Mouse (Mus musculus) hindbrain, embryonic 16.5 days (tissue): ENCODE data around the gene Srd5a3. TPM values are rescaled to one million over a fixed set of nuclear protein-coding genes. Genes with fewer than 3 reads are reported as not detected.

Experiments
- ATAC-seq: fragments of 200-750 bp; cut with Nextera tagmentation; 2 replicates; pipeline ENCODE4 v1.8.0; 2017; ENCODE audit warnings: moderate TSS enrichment, moderate library complexity
- H3K27ac ChIP-seq: fragments of 300-500 bp; sonication (generic); 2 replicates; pipeline ENCODE4 v1.5.1; 2014; ENCODE audit warnings: low read depth, mild to moderate bottlenecking, control low read depth, low read length, moderate library complexity
- H3K27me3 ChIP-seq: fragments of 300-500 bp; sonication (generic); replicated peaks from 2 replicates; pipeline ENCODE4 v1.6.1; 2014; ENCODE audit warnings: low read length; ENCODE audit not compliant: control insufficient read depth, insufficient read depth
- H3K36me3 ChIP-seq: fragments of 300-500 bp; sonication (generic); 2 replicates; pipeline ENCODE4 v1.6.1; 2014; ENCODE audit warnings: mild to moderate bottlenecking, low read length, moderate library complexity, mixed read lengths; ENCODE audit not compliant: control insufficient read depth, insufficient read depth
- H3K4me1 ChIP-seq: fragments of 300-500 bp; sonication (generic); 2 replicates; pipeline ENCODE4 v1.6.1; 2014; ENCODE audit warnings: low read depth, low read length; ENCODE audit not compliant: control insufficient read depth, insufficient read depth
- H3K4me2 ChIP-seq: fragments of 300-500 bp; sonication (generic); 2 replicates; pipeline ENCODE4 v1.6.1; 2014; ENCODE audit warnings: mild to moderate bottlenecking, low read length, control low read depth, moderate library complexity
- H3K4me3 ChIP-seq: fragments of 300-500 bp; sonication (generic); 2 replicates; pipeline ENCODE4 v1.5.1; 2014; ENCODE audit warnings: mild to moderate bottlenecking, low read length, control low read depth, moderate library complexity
- H3K9ac ChIP-seq: fragments of 300-500 bp; sonication (generic); 2 replicates; pipeline ENCODE4 v1.6.1; 2014; ENCODE audit warnings: low read depth, mild to moderate bottlenecking, control low read depth, low read length, moderate library complexity
- H3K9me3 ChIP-seq: fragments of 300-500 bp; sonication (generic); 2 replicates; pipeline ENCODE4 v1.6.1; 2014; ENCODE audit warnings: mild to moderate bottlenecking, low read length, moderate library complexity; ENCODE audit not compliant: control insufficient read depth
- WGBS: fragments of 180-500 bp; shearing (Covaris S2); extraction: QIAGEN DNeasy Blood & Tissue Kit; methylation state at CpG from one replicate; pipeline ENCODE4 v1.1.7; 2014; 5-methylcytosine and 5-hydroxymethylcytosine counted together
- polyA plus RNA-seq: library from polyadenylated mRNA; unstranded; fragments of >200 nt; fragmentation: Nextera tagmentation; extraction: Ambion mirVana; gene quantifications from 2 replicates; pipeline ENCODE4 v1.2.1, GENCODE M21; 2015

Srd5a3 gene
- polyA plus RNA-seq, 1 experiment from 2014 or later: 22.9 TPM

GRCm38 (mm10) chr5:76127584-76128316, 12.3 kb upstream of the Srd5a3 start:
- H3K27me3 ChIP-seq: no peaks in the 10 kb centered on the region
- 89% methylated on average over 5 of the region's 5 CpGs for WGBS
- H3K4me3 ChIP-seq: no peak overlapping the region
- no peaks in the 10 kb centered on the region for H3K4me1 ChIP-seq
- no peak overlapping the region for H3K4me2 ChIP-seq
- H3K9ac ChIP-seq: no peak overlapping the region
- H3K9me3 ChIP-seq: 0 out of 2 replicates have a peak, but pooled peaks cover 3% of the 10 kb centered on the region
- no peak for ATAC-seq
- H3K36me3 ChIP-seq: no peaks in the 10 kb centered on the region
- no peak overlapping the region for H3K27ac ChIP-seq

- H3K4me3 ChIP-seq: no peak overlapping the region
- H3K4me2 ChIP-seq: no peak overlapping the region
- no peaks in the 10 kb centered on the region for H3K4me1 ChIP-seq
- WGBS: 58% methylated on average over 2 of the region's 2 CpGs
- H3K36me3 ChIP-seq: no peaks in the 10 kb centered on the region
- no peaks in the 10 kb centered on the region for H3K27me3 ChIP-seq
- H3K9me3 ChIP-seq: no peaks in the 10 kb centered on the region
- no peak overlapping the region for H3K9ac ChIP-seq
- ATAC-seq: no peak
- H3K27ac ChIP-seq: no peak overlapping the region
Observed at GRCm38 (mm10) chr5:76130292-76130691, 9.8 kb upstream of the Srd5a3 start.

GRCm38 (mm10) chr5:76131990-76132389, 8.1 kb upstream of the Srd5a3 start:
- no peak overlapping the region for H3K27ac ChIP-seq
- no peak overlapping the region for H3K4me3 ChIP-seq
- no peaks in the 10 kb centered on the region for H3K27me3 ChIP-seq
- WGBS: 92% methylated on average over 4 of the region's 4 CpGs
- no peaks in the 10 kb centered on the region for H3K36me3 ChIP-seq
- no peak overlapping the region for H3K4me2 ChIP-seq
- no peak for ATAC-seq
- H3K9ac ChIP-seq: no peak overlapping the region
- H3K4me1 ChIP-seq: no peaks in the 10 kb centered on the region
- no peaks in the 10 kb centered on the region for H3K9me3 ChIP-seq

- Histone ChIP-seq H3K4me3 (no peak overlapping the region), H3K27me3 (no peaks in the 10 kb centered on the region), H3K36me3 (no peaks in the 10 kb centered on the region), H3K9me3 (no peaks in the 10 kb centered on the region), H3K9ac (no peak overlapping the region), H3K27ac (no peak overlapping the region), H3K4me2 (no peak overlapping the region), H3K4me1 (peaks cover 2% of the 10 kb centered on the region; the same call in 1 of the 2 replicates)
- no peak for ATAC-seq
- 70% methylated on average over 1 of the region's 1 CpGs for WGBS
Observed at GRCm38 (mm10) chr5:76135644-76136043, 4.4 kb upstream of the Srd5a3 start.

- Histone ChIP-seq H3K4me2 (no peak overlapping the region), H3K36me3 (no peaks in the 10 kb centered on the region)
- 88% methylated on average over 3 of the region's 3 CpGs for WGBS
Observed at GRCm38 (mm10) chr5:76136271-76136670, 3.8 kb upstream of the Srd5a3 start.

GRCm38 (mm10) chr5:76137586-76137985, 2.5 kb upstream of the Srd5a3 start:
- WGBS: 95% methylated on average over 1 of the region's 1 CpGs
- ATAC-seq: no peak
- Histone ChIP-seq H3K4me1 (peaks cover 2% of the 10 kb centered on the region), H3K4me3 (no peak overlapping the region), H3K27me3 (no peaks in the 10 kb centered on the region), H3K36me3 (no peaks in the 10 kb centered on the region), H3K9ac (no peak overlapping the region), H3K4me2 (no peak overlapping the region), H3K27ac (no peak overlapping the region), H3K9me3 (no peaks in the 10 kb centered on the region)

More at GRCm38 (mm10) chr5:76136271-76136670, 3.8 kb upstream of the Srd5a3 start:
- Histone ChIP-seq H3K27ac (no peak overlapping the region), H3K4me1 (peaks cover 2% of the 10 kb centered on the region), H3K9ac (no peak overlapping the region), H3K27me3 (no peaks in the 10 kb centered on the region), H3K4me3 (no peak overlapping the region), H3K9me3 (no peaks in the 10 kb centered on the region)
- no peak for ATAC-seq

GRCm38 (mm10) chr5:76138071-76138470, 2.0 kb upstream of the Srd5a3 start:
- Histone ChIP-seq H3K27ac (no peak overlapping the region), H3K4me3 (no peak overlapping the region), H3K4me2 (no peak overlapping the region), H3K9me3 (no peaks in the 10 kb centered on the region), H3K4me1 (peaks cover 2% of the 10 kb centered on the region), H3K36me3 (no peaks in the 10 kb centered on the region), H3K9ac (no peak overlapping the region), H3K27me3 (no peaks in the 10 kb centered on the region)
- 61% methylated on average over 1 of the region's 1 CpGs for WGBS
- ATAC-seq: no peak

GRCm38 (mm10) chr5:76138512-76138911, 1.6 kb upstream of the Srd5a3 start:
- Histone ChIP-seq H3K9ac (no peak overlapping the region), H3K4me2 (no peak overlapping the region), H3K27ac (no peak overlapping the region), H3K4me3 (no peak overlapping the region), H3K9me3 (no peaks in the 10 kb centered on the region), H3K4me1 (peaks cover 2% of the 10 kb centered on the region), H3K27me3 (no peaks in the 10 kb centered on the region), H3K36me3 (no peaks in the 10 kb centered on the region)
- WGBS: 15% methylated on average over 10 of the region's 10 CpGs
- ATAC-seq: no peak

- H3K4me2 ChIP-seq: peak overlapping the region; percentile 91
- H3K36me3 ChIP-seq: no peaks in the 10 kb centered on the region
- H3K27me3 ChIP-seq: no peaks in the 10 kb centered on the region
- no peak overlapping the region for H3K4me3 ChIP-seq
- peaks cover 2% of the 10 kb centered on the region for H3K4me1 ChIP-seq
- ATAC-seq: no peak
- 32% methylated on average over 7 of the region's 7 CpGs for WGBS
- 0 out of 2 replicates have a peak overlapping the region, but pooled peaks have one; percentile 72 for H3K9ac ChIP-seq
- H3K9me3 ChIP-seq: no peaks in the 10 kb centered on the region
- no peak overlapping the region for H3K27ac ChIP-seq
Observed at GRCm38 (mm10) chr5:76139171-76139671, 850 bp upstream of the Srd5a3 start.
